Mouse (Mus musculus) cerebral cortex, adult 2 months (tissue): ENCODE results near the gene Izumo1r.

Experiments used
- WGBS: fragments of 180-500 bp; shearing (Covaris S2); methylation state at CpG from one replicate; pipeline ENCODE4 v1.1.7; 2018; 5-methylcytosine and 5-hydroxymethylcytosine counted together

The Izumo1r gene

GRCm38 (mm10) chr9:14903581-14904378 is at the start of gene Izumo1r:
Gene Izumo1r, minus strand, starts transcription at chr9:14903949.
- WGBS, result 57% methylated on average over 11 of the region's 11 CpGs

GRCm38 (mm10) chr9:14951072-14951471 is 47.3 kb upstream of the Izumo1r start:
- 81% methylated on average over 5 of the region's 5 CpGs for WGBS

- 82% methylated on average over 5 of the region's 5 CpGs for WGBS
Measured at GRCm38 (mm10) chr9:14948843-14949242, 45.1 kb upstream of the Izumo1r start.

GRCm38 (mm10) chr9:14946677-14947076 is 42.9 kb upstream of the Izumo1r start:
- WGBS, result 53% methylated on average over 4 of the region's 4 CpGs

- 60% methylated on average over 3 of the region's 3 CpGs for WGBS
Measured at GRCm38 (mm10) chr9:14945919-14946318, 42.2 kb upstream of the Izumo1r start.

GRCm38 (mm10) chr9:14942143-14942720 is 38.5 kb upstream of the Izumo1r start:
- 66% methylated on average over 3 of the region's 3 CpGs for WGBS

- 87% methylated on average over 3 of the region's 3 CpGs for WGBS
Measured at GRCm38 (mm10) chr9:14939610-14940009, 35.9 kb upstream of the Izumo1r start.

- WGBS, result 74% methylated on average over 1 of the region's 1 CpGs
Measured at GRCm38 (mm10) chr9:14937308-14937707, 33.6 kb upstream of the Izumo1r start.

- 85% methylated on average over 2 of the region's 2 CpGs for WGBS
Measured at GRCm38 (mm10) chr9:14934851-14935250, 31.1 kb upstream of the Izumo1r start.

GRCm38 (mm10) chr9:14931943-14932342 is 28.2 kb upstream of the Izumo1r start:
- WGBS, result 62% methylated on average over 7 of the region's 7 CpGs

GRCm38 (mm10) chr9:14931211-14931610 is 27.5 kb upstream of the Izumo1r start:
- WGBS, result 70% methylated on average over 8 of the region's 8 CpGs

- WGBS, result 56% methylated on average over 1 of the region's 1 CpGs
Measured at GRCm38 (mm10) chr9:14926593-14926992, 22.8 kb upstream of the Izumo1r start.

- WGBS, result 70% methylated on average over 4 of the region's 4 CpGs
Measured at GRCm38 (mm10) chr9:14923625-14924024, 19.9 kb upstream of the Izumo1r start.

- 46% methylated on average over 1 of the region's 1 CpGs for WGBS
Measured at GRCm38 (mm10) chr9:14921971-14922560, 18.3 kb upstream of the Izumo1r start.

- WGBS, result 68% methylated on average over 4 of the region's 4 CpGs
Measured at GRCm38 (mm10) chr9:14921254-14921653, 17.5 kb upstream of the Izumo1r start.

GRCm38 (mm10) chr9:14920608-14921007 is 16.9 kb upstream of the Izumo1r start:
- 85% methylated on average over 4 of the region's 4 CpGs for whole genome bisulfite sequencing

GRCm38 (mm10) chr9:14918825-14919668 is 15.3 kb upstream of the Izumo1r start:
- WGBS, result 63% methylated on average over 5 of the region's 5 CpGs

GRCm38 (mm10) chr9:14917661-14918060 is 13.9 kb upstream of the Izumo1r start:
- 91% methylated on average over 2 of the region's 2 CpGs for WGBS

- WGBS, result 47% methylated on average over 2 of the region's 2 CpGs
Measured at GRCm38 (mm10) chr9:14912037-14912436, 8.3 kb upstream of the Izumo1r start.

GRCm38 (mm10) chr9:14909981-14910380 is 6.2 kb upstream of the Izumo1r start:
- WGBS, result 58% methylated on average over 5 of the region's 5 CpGs

GRCm38 (mm10) chr9:14907816-14908415 is 4.2 kb upstream of the Izumo1r start:
- 46% methylated on average over 7 of the region's 7 CpGs for WGBS

- WGBS, result 76% methylated on average over 3 of the region's 3 CpGs
Measured at GRCm38 (mm10) chr9:14905956-14906355, 2.2 kb upstream of the Izumo1r start.
